Mouse (Mus musculus): ENCODE measurements at regions not wholly inside any gene's neighbourhood (a gene's known extent, or its start where the extent isn't known, plus 50 kb on each side); places are given as distances from the start of the nearest gene placed in this dataset.

- in situ Hi-C loops (cut with MboI), result no loop called here
Observed at GRCm38 (mm10) chr2:75408016-75408415, 251.0 kb upstream of the Hnrnpa3 start.

- in situ Hi-C loops (cut with MboI), result no loop called here
Observed at GRCm38 (mm10) chr2:75409806-75410205, 249.3 kb upstream of the Hnrnpa3 start.

- in situ Hi-C loops (cut with MboI), result no loop called here
Observed at GRCm38 (mm10) chr2:75412735-75413134, 246.3 kb upstream of the Hnrnpa3 start.

- in situ Hi-C loops (cut with MboI), result no loop called here
Observed at GRCm38 (mm10) chr2:75418689-75419088, 240.4 kb upstream of the Hnrnpa3 start.

- in situ Hi-C loops (cut with MboI), result no loop called here
Observed at GRCm38 (mm10) chr2:75419142-75419541, 239.9 kb upstream of the Hnrnpa3 start.

GRCm38 (mm10) chr2:75422798-75423685, 236.0 kb upstream of the Hnrnpa3 start:
- in situ Hi-C loops (cut with MboI), result no loop called here

GRCm38 (mm10) chr2:75423872-75424271, 235.2 kb upstream of the Hnrnpa3 start:
- in situ Hi-C loops (cut with MboI), result no loop called here

- in situ Hi-C loops (cut with MboI), result no loop called here
Observed at GRCm38 (mm10) chr2:75424363-75424762, 234.7 kb upstream of the Hnrnpa3 start.

GRCm38 (mm10) chr2:75424911-75425310, 234.2 kb upstream of the Hnrnpa3 start:
- in situ Hi-C loops (cut with MboI), result no loop called here

GRCm38 (mm10) chr2:75425384-75425783, 233.7 kb upstream of the Hnrnpa3 start:
- in situ Hi-C loops (cut with MboI), result no loop called here

GRCm38 (mm10) chr2:75425791-75426190, 233.3 kb upstream of the Hnrnpa3 start:
- in situ Hi-C loops (cut with MboI), result no loop called here

GRCm38 (mm10) chr2:75427936-75428458, 231.1 kb upstream of the Hnrnpa3 start:
- in situ Hi-C loops (cut with MboI), result no loop called here

- in situ Hi-C loops (cut with MboI), result no loop called here
Observed at GRCm38 (mm10) chr2:75430161-75430940, 228.7 kb upstream of the Hnrnpa3 start.

GRCm38 (mm10) chr2:75431981-75432380, 227.1 kb upstream of the Hnrnpa3 start:
- in situ Hi-C loops (cut with MboI), result no loop called here

GRCm38 (mm10) chr2:75434521-75434920, 224.5 kb upstream of the Hnrnpa3 start:
- in situ Hi-C loops (cut with MboI), result no loop called here

GRCm38 (mm10) chr2:75439522-75440230, 219.4 kb upstream of the Hnrnpa3 start:
- in situ Hi-C loops (cut with MboI), result no loop called here

GRCm38 (mm10) chr2:75442632-75443031, 216.4 kb upstream of the Hnrnpa3 start:
- in situ Hi-C loops (cut with MboI), result no loop called here

- in situ Hi-C loops (cut with MboI), result no loop called here
Observed at GRCm38 (mm10) chr2:75445189-75445588, 213.9 kb upstream of the Hnrnpa3 start.

GRCm38 (mm10) chr2:75446996-75447715, 211.9 kb upstream of the Hnrnpa3 start:
- in situ Hi-C loops (cut with MboI), result no loop called here

GRCm38 (mm10) chr2:75448221-75448620, 210.8 kb upstream of the Hnrnpa3 start:
- in situ Hi-C loops (cut with MboI), result no loop called here

- in situ Hi-C loops (cut with MboI), result no loop called here
Observed at GRCm38 (mm10) chr2:75451846-75452267, 207.2 kb upstream of the Hnrnpa3 start.

Data from mature B cell (primary cell).